Mouse (Mus musculus) heart, adult 2 months (tissue): Measurements from ENCODE around the gene Grik5. TPM values are rescaled to one million over a fixed set of nuclear protein-coding genes. Genes with fewer than 3 reads are reported as not detected.
A peak's percentile ranks its signal among the peaks of the same experiment; 100 is the strongest.

Experiments used
- DNase-seq, 2 experiments: peaks; one replicate each; pipeline ENCODE4 v3.0.0; 2021
- H3K27ac ChIP-seq: fragments of 200-600 bp; 2 replicates; pipeline ENCODE4 v1.8.1; 2022
- H3K27me3 ChIP-seq: fragments of 200-500 bp; 2 replicates; pipeline ENCODE4 v1.6.1; 2012; ENCODE audit warnings: mild to moderate bottlenecking, low read length, inconsistent platforms, mixed read lengths; ENCODE audit not compliant: control insufficient read depth, insufficient read depth
- H3K36me3 ChIP-seq: fragments of 200-500 bp; 2 replicates; pipeline ENCODE4 v1.6.1; 2012; ENCODE audit warnings: low read length, inconsistent platforms; ENCODE audit not compliant: control insufficient read depth, insufficient read depth
- H3K4me1 ChIP-seq: fragments of 200-500 bp; 2 replicates; pipeline ENCODE4 v1.6.1; 2011; ENCODE audit warnings: low read length; ENCODE audit not compliant: control insufficient read depth, insufficient read depth
- H3K4me3 ChIP-seq: fragments of 200-600 bp; 2 replicates; pipeline ENCODE4 v1.8.1; 2022
- H3K79me2 ChIP-seq: fragments of 200-500 bp; replicated peaks from 2 replicates; pipeline ENCODE4 v1.6.1; 2012; ENCODE audit warnings: mild to moderate bottlenecking, inconsistent platforms, low read length, moderate library complexity, mixed read lengths; ENCODE audit not compliant: control insufficient read depth, insufficient read depth
- H3K9ac ChIP-seq: fragments of 200-500 bp; 2 replicates; pipeline ENCODE4 v1.6.1; 2012; ENCODE audit warnings: low read depth, mild to moderate bottlenecking, control low read depth, inconsistent platforms, low read length, mixed read lengths
- CTCF ChIP-seq: fragments of 200-600 bp; IDR thresholded peaks from 2 replicates; pipeline ENCODE4 v1.8.1; 2022; ENCODE audit warnings: antibody characterized with exemption, mild to moderate bottlenecking, moderate library complexity
- EP300 ChIP-seq: fragments of 200-500 bp; IDR thresholded peaks from 2 replicates; pipeline ENCODE4 v1.6.1; 2011; ENCODE audit warnings: low read depth, low read length, control low read depth; ENCODE audit not compliant: insufficient read depth
- POLR2A ChIP-seq: fragments of 200-500 bp; IDR thresholded peaks from 2 replicates; pipeline ENCODE4 v1.6.1; 2011; ENCODE audit warnings: mild to moderate bottlenecking, low read depth, low read length, control low read depth; ENCODE audit not compliant: insufficient read depth
- WGBS: fragments of 180-500 bp; shearing (Covaris S2); methylation state at CpG from one replicate; pipeline ENCODE4 v1.1.7; 2018; 5-methylcytosine and 5-hydroxymethylcytosine counted together
- intact Hi-C: fragments of 180-260 bp; cut with DNase I; formaldehyde crosslinking; loops from one replicate; pipeline ENCODE4 v1.15.1; 2025
- polyA plus RNA-seq: library from polyadenylated mRNA; depleted of rRNA; stranded (reverse); fragments of >200 nt; gene quantifications from 2 replicates; pipeline ENCODE4 v1.2.3, GENCODE M21; 2012
- total RNA-seq, 2 experiments: library from RNA; stranded (reverse); gene quantifications; 2 replicates each; pipeline ENCODE4 v1.2.3; 2021

Gene Grik5
- total and polyA plus RNA-seq, 3 experiments, result 4.5 to 12.1 (median 4.6) TPM

DNA sequence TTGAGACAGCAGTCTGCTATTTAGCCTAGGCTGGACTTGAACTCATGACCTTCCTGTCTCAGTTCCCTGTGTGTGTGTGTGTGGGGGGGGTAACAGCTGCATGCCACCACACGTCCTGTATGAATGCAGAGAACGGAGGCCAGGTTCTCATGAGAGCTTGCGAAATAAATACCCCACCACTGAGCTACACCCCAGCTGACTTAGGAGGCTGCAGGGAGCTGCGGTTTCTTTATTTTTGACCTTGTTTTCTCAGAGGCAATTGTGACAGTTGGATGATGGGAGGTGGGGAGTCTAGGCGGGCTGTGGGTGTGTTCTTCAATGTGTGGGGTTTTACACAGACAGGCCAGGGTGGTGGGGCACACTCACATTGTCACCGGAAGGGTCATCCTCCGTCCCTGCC, 71.9 kb downstream of the Grik5 start:
- WGBS, result 55% methylated on average over 7 of the region's 7 CpGs
- H3K27ac ChIP-seq, result no peak overlapping the region
- H3K4me3 ChIP-seq, result no peak overlapping the region
- intact Hi-C loops, result no loop called here
- no peaks in the 10 kb centered on the region for H3K36me3 ChIP-seq
- no peak for TF ChIP-seq POLR2A
- no peak for TF ChIP-seq EP300
- no peak for TF ChIP-seq CTCF
- H3K9ac ChIP-seq, result no peak overlapping the region
- peaks cover 2% of the 10 kb centered on the region for H3K27me3 ChIP-seq
- DNase-seq, result no peak
- H3K79me2 ChIP-seq, result no peaks in the 10 kb centered on the region
- no peaks in the 10 kb centered on the region for H3K4me1 ChIP-seq

DNA sequence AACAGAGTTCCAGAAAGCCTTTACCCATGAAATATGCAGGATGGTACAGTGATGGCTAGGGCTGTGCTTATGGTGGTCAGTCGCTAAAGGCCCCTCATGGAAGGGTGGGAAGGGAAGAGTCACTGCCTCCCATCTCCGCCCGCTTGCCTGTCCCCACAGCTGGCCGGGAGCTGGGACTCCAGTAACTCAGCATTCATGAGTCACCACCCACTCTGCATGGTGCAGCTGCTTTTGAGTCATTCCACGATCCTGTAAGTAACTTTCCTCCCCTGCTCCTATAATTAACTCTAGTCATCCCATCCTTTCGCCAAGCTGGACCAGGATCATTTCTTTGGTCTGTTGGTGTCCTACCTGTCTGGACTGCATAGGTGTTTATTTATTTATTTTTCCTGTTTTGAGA, 79.1 kb downstream of the Grik5 start:
- Histone ChIP-seq H3K9ac (no peak overlapping the region), H3K79me2 (no peaks in the 10 kb centered on the region), H3K4me1 (no peaks in the 10 kb centered on the region), H3K27me3 (peaks cover 2% of the 10 kb centered on the region; the same call in 1 of the 2 replicates), H3K36me3 (no peaks in the 10 kb centered on the region), H3K27ac (no peak overlapping the region), H3K4me3 (no peak overlapping the region)
- TF ChIP-seq POLR2A (no peak), EP300 (no peak), CTCF (no peak)
- WGBS, result 62% methylated on average over 6 of the region's 6 CpGs
- intact Hi-C loops, result no loop called here
- DNase-seq, result no peak

DNA sequence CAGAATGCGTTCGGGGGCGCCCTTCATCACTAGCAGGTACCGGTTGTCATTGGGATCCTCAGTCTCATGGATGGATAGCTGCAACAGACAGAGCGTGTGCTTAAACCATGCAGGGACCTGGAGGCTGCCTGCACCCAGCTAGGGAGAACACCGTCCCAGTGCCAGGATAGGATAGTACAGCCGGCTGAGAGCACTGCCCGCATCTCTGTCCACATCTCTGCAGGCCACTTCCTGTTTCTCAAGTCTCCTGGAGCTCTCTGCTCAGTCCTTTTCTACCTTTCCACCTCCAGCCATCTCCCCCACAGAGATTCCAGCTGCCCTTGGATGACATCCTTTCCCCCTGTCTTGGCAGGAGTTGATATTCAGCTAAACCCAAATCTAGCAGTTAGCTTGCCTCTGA, 81.7 kb downstream of the Grik5 start:
- H3K79me2 ChIP-seq, result no peaks in the 10 kb centered on the region
- H3K27me3 ChIP-seq, result peaks cover 2% of the 10 kb centered on the region; the same call in 1 of the 2 replicates
- TF ChIP-seq POLR2A, result no peak
- TF ChIP-seq CTCF, result no peak
- no peak for TF ChIP-seq EP300

DNA sequence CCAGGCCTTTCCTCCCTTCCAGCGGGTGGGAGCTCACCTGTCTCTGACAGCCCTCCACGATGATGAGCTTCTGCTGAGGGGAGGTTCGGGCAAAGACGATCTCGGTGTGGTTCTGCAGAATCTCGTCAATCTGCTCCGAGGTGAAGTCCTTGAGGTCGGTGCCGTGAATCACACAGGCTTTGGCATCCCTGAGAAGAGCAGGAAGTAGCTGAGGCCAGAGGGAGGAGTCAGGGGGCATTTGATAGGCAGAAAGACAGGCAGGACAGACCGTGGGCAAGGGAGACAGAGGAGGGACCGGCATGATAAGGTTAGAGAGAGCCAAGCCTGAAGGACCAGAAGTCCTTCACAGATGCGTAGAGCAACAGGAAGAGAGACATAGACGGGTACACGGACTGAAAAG, 84.2 kb downstream of the Grik5 start:
- WGBS, result 69% methylated on average over 14 of the region's 14 CpGs
- Histone ChIP-seq H3K9ac (no peak overlapping the region), H3K27ac (no peak overlapping the region), H3K4me3 (no peak overlapping the region), H3K4me1 (no peaks in the 10 kb centered on the region), H3K27me3 (no peaks in the 10 kb centered on the region), H3K79me2 (no peaks in the 10 kb centered on the region), H3K36me3 (no peaks in the 10 kb centered on the region)
- intact Hi-C loops, result no loop called here
- DNase-seq, result no peak
- TF ChIP-seq CTCF, result no peak
- no peak for TF ChIP-seq POLR2A
- TF ChIP-seq EP300, result no peak

More for the DNA sequence above, 81.7 kb downstream of the Grik5 start:
- DNase-seq, result no peak
- Histone ChIP-seq H3K4me3 (no peak overlapping the region), H3K27ac (no peak overlapping the region), H3K9ac (no peak overlapping the region), H3K4me1 (no peaks in the 10 kb centered on the region), H3K36me3 (no peaks in the 10 kb centered on the region)
- 81% methylated on average over 8 of the region's 8 CpGs for WGBS
- intact Hi-C loops, result no loop called here

DNA sequence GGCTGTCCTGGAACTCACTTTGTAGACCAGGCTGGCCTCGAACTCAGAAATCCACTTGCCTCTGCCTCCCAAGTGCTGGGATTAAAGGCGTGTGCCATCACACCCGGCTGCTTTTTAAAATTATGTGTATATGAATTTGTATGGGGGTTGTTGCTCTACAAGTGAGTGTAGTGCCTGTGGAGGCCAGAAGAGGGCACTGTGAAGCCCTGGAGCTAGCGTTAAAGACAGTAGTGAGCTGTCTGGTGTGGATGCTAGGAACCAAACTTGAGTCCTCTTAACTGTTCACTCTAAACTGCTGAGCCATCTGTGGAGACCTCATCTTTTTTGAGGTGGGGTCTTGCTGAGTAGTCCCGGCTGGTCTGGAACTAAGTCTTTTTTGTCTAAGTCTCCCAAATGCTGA, 86.3 kb downstream of the Grik5 start:
- intact Hi-C loops, result no loop called here
- H3K4me3 ChIP-seq, result no peak overlapping the region
- H3K4me1 ChIP-seq, result no peaks in the 10 kb centered on the region
- no peak for DNase-seq
- no peaks in the 10 kb centered on the region for H3K36me3 ChIP-seq
- WGBS, result 71% methylated on average over 5 of the region's 5 CpGs
- H3K9ac ChIP-seq, result no peak overlapping the region
- no peaks in the 10 kb centered on the region for H3K27me3 ChIP-seq
- H3K79me2 ChIP-seq, result no peaks in the 10 kb centered on the region
- TF ChIP-seq EP300 (no peak), CTCF (peak; percentile 28), POLR2A (no peak)
- no peak overlapping the region for H3K27ac ChIP-seq

DNA sequence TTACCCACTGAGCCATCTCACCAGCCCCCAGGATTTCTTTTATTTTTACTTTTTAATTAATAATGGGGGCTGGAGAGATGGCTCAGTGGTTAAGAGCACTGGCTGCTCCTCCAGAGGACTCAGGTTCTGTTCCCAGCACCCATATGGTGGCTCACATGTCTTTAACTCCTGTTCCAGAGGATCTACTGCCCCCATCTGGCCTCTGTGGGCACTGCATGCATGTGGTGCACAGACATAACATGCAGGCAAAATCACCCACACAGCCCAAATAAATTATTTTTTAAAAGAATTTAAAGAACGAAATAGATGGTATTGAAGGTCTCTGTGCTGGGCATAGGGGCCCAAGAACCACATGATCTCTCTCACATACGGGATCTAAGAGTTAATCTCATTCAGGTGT, 87.8 kb downstream of the Grik5 start:
- WGBS, result 79% methylated on average over 2 of the region's 2 CpGs
- intact Hi-C loops, result no loop called here

More for the DNA sequence above, 87.8 kb downstream of the Grik5 start:
- no peak overlapping the region for H3K27ac ChIP-seq
- no peak for DNase-seq
- H3K9ac ChIP-seq, result no peak overlapping the region
- no peaks in the 10 kb centered on the region for H3K36me3 ChIP-seq
- no peak overlapping the region for H3K4me3 ChIP-seq
- no peaks in the 10 kb centered on the region for H3K4me1 ChIP-seq
- H3K79me2 ChIP-seq, result no peaks in the 10 kb centered on the region
- TF ChIP-seq EP300 (no peak), CTCF (peak; percentile 23; the same call in 1 of the 2 replicates), POLR2A (no peak)
- H3K27me3 ChIP-seq, result no peaks in the 10 kb centered on the region
